Mouse (Mus musculus) urinary bladder, postnatal 4 days (tissue): ENCODE results near the gene Zfand6.
A peak's percentile ranks its signal among the peaks of the same experiment; 100 is the strongest.

Experiments
- DNase-seq, 2 experiments: peaks; one replicate each; pipeline ENCODE4 v3.0.0; 2021 to 2022; ENCODE audit warnings: low spot score in 2 of 2

Zfand6 gene

GRCm38 (mm10) chr7:84651303-84651986 lies 38.3 kb downstream of the Zfand6 start:
- no peak for DNase-seq

- DNase-seq, result no peak
Observed at GRCm38 (mm10) chr7:84649016-84649415, 40.7 kb downstream of the Zfand6 start.

- DNase-seq, result no peak
Observed at GRCm38 (mm10) chr7:84646256-84646655, 43.5 kb downstream of the Zfand6 start.

GRCm38 (mm10) chr7:84643270-84643998 lies 46.3 kb downstream of the Zfand6 start:
- no peak for DNase-seq

- no peak for DNase-seq
Observed at GRCm38 (mm10) chr7:84642159-84642928, 47.4 kb downstream of the Zfand6 start.

GRCm38 (mm10) chr7:84636939-84637338 lies 52.8 kb downstream of the Zfand6 start:
- DNase-seq, result no peak

- DNase-seq, result no peak
Observed at GRCm38 (mm10) chr7:84631878-84632277, 57.9 kb downstream of the Zfand6 start.

- DNase-seq, result no peak
Observed at GRCm38 (mm10) chr7:84623718-84624117, 66.0 kb downstream of the Zfand6 start.

- DNase-seq, result no peak
Observed at GRCm38 (mm10) chr7:84620956-84621355, 68.8 kb downstream of the Zfand6 start.

- DNase-seq, result no peak
Observed at GRCm38 (mm10) chr7:84618951-84619350, 70.8 kb downstream of the Zfand6 start.

GRCm38 (mm10) chr7:84612445-84612844 lies 77.3 kb downstream of the Zfand6 start:
- no peak for DNase-seq

GRCm38 (mm10) chr7:84611609-84612008 lies 78.2 kb downstream of the Zfand6 start:
- DNase-seq, result no peak

- DNase-seq, result peak in 1 of 2 experiments; percentile 30
Observed at GRCm38 (mm10) chr7:84606293-84606749, 83.4 kb downstream of the Zfand6 start, which contains the start of gene Fah. Gene Fah, minus strand, starts transcription at chr7:84606722.

- peak; percentile 78 to 84 for DNase-seq
Observed at GRCm38 (mm10) chr7:84605704-84606292, 84.0 kb downstream of the Zfand6 start.

- no peak for DNase-seq
Observed at GRCm38 (mm10) chr7:84605033-84605687, 84.6 kb downstream of the Zfand6 start.

- DNase-seq, result no peak
Observed at GRCm38 (mm10) chr7:84604501-84604900, 85.3 kb downstream of the Zfand6 start.

GRCm38 (mm10) chr7:84601331-84601730 lies 88.4 kb downstream of the Zfand6 start:
- no peak for DNase-seq

- no peak for DNase-seq
Observed at GRCm38 (mm10) chr7:84600631-84601030, 89.1 kb downstream of the Zfand6 start.

- no peak for DNase-seq
Observed at GRCm38 (mm10) chr7:84596633-84597032, 93.1 kb downstream of the Zfand6 start.

- DNase-seq, result no peak
Observed at GRCm38 (mm10) chr7:84596002-84596401, 93.8 kb downstream of the Zfand6 start.

- no peak for DNase-seq
Observed at GRCm38 (mm10) chr7:84594917-84595303, 94.8 kb downstream of the Zfand6 start.
